Mouse (Mus musculus) layer of hippocampus, adult 6 months (tissue): ENCODE data around the gene Slc25a43. TPM values are rescaled to one million over a fixed set of nuclear protein-coding genes. Genes with fewer than 3 reads are reported as not detected.

Experiments
- long read RNA-seq, 2 experiments: library from polyadenylated mRNA; unstranded; transcript quantifications; one replicate each; pipeline ENCODE4 v2.0.0; 2019 to 2020
- polyA plus RNA-seq: library from polyadenylated mRNA; unstranded; fragments of <200 nt; fragmentation: Nextera tagmentation; gene quantifications from 2 replicates; pipeline ENCODE4 v1.2.3, GENCODE M21; 2021

The Slc25a43 gene
- polyA plus RNA-seq = 0.13 TPM in 2 replicates
- long read RNA-seq, experiment 1, partial matches to known transcripts = 0 of 1 reads
- long read RNA-seq, experiment 1, other reads (novel, unspliced or antisense) = 1 of 1 reads
- long read RNA-seq, experiment 2 = 0 reads

DNA sequence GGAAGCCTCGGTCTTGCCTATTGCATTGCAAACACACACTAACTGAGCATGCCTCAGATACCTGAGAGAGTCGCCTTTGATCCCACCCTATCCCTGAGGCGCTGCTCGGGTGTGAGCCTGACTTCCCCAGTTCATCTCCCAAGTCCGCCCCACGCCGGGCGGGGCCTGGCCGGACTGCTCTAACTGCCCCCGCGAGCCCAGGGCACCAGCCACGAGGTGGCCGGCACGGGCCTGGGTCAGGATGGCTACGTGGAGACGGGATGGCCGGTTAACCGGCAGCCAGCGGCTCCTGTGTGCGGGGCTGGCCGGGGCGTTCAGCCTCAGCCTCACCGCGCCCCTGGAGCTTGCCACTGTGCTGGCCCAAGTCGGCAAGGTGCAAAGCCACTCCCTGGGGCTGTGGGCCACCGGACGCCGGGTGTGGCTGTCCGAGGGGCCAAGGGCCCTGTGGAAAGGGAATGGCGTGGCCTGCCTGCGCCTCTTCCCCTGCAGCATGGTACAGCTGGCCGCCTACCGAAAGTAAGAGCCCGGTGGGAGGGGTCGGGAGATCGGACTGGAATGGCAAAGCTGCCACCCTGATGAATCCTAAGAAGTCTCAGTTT is at the start of gene Slc25a43:
Gene Slc25a43, plus strand, starts transcription at position 157 of the 599 bp plus-strand sequence.

GRCm38 (mm10) chrX:36795424-36796162 is 52.1 kb downstream of the Slc25a43 start, which contains the start of gene Slc25a5:
Slc25a5 (plus strand) TSS chrX:36795651.

Other genes starting within 250 kb of the Slc25a43 start
- gene Pgrmc1, start 145.5 kb upstream of the Slc25a43 start, polyA plus RNA-seq = 451 and 467 TPM in 2 replicates
- 3.4 and 3.7 TPM in 2 replicates for gene Akap17b, start 98.3 kb upstream of the Slc25a43 start, polyA plus RNA-seq
- 357 and 458 TPM in 2 replicates for gene Slc25a5, start 52.0 kb downstream of the Slc25a43 start, polyA plus RNA-seq
- 67.2 and 70.9 TPM in 2 replicates for gene Ube2a, start 130.2 kb downstream of the Slc25a43 start, polyA plus RNA-seq
- 23.2 and 25.5 TPM in 2 replicates for gene C330007P06Rik, start 130.5 kb downstream of the Slc25a43 start, polyA plus RNA-seq
- 11.6 and 11.9 TPM in 2 replicates for gene Nkrf, start 159.2 kb downstream of the Slc25a43 start, polyA plus RNA-seq
- gene Sept6, start 248.1 kb downstream of the Slc25a43 start, polyA plus RNA-seq = 29.7 and 31.6 TPM in 2 replicates